Mouse (Mus musculus) cerebellum, adult 2 months (tissue): ENCODE results near the gene Nsd2.

Experiments used
- CTCF ChIP-seq: fragments of 200-500 bp; IDR thresholded peaks from 2 replicates; pipeline ENCODE4 v1.5.1; 2011; ENCODE audit warnings: low read depth, mild to moderate bottlenecking, control low read depth, low read length, moderate library complexity, borderline replicate concordance; ENCODE audit not compliant: insufficient read depth
- POLR2A ChIP-seq: fragments of 200-500 bp; IDR thresholded peaks from 2 replicates; pipeline ENCODE4 v1.6.1; 2011; ENCODE audit warnings: low read length, control low read depth, borderline replicate concordance; ENCODE audit not compliant: insufficient read depth

- no peak for TF ChIP-seq CTCF
- TF ChIP-seq POLR2A = no peak
Measured at GRCm38 (mm10) chr5:33811519-33811918, 9.0 kb upstream of the Nsd2 start.
